Mouse (Mus musculus) C2C12 (cell line): ENCODE results near the gene Pik3cd. TPM values are rescaled to one million over a fixed set of nuclear protein-coding genes. Genes with fewer than 3 reads are reported as not detected.
"Not testable (repeated sequence)": the region's sequence is repeated elsewhere in the genome, so short reads cannot be mapped to it uniquely, and the experiment has no call there.

Source experiments
- H3K27me3 ChIP-seq: one replicate; pipeline ENCODE4 v1.6.1; 2011; ENCODE audit not compliant: control insufficient read depth, insufficient read depth, insufficient read length
- H3K36me3 ChIP-seq: one replicate; pipeline ENCODE4 v1.6.1; 2011; ENCODE audit not compliant: control insufficient read depth, insufficient read depth
- H3K4me3 ChIP-seq: one replicate; pipeline ENCODE4 v1.5.1; 2011; ENCODE audit warnings: mild to moderate bottlenecking, control low read depth; ENCODE audit not compliant: poor library complexity, insufficient read depth, severe bottlenecking
- H3K79me2 ChIP-seq: one replicate; pipeline ENCODE4 v1.6.1; 2011; ENCODE audit not compliant: control insufficient read depth, insufficient read depth
- H3K79me3 ChIP-seq: one replicate; pipeline ENCODE4 v1.6.1; 2011; ENCODE audit warnings: low read depth, control low read depth
- H3ac ChIP-seq: one replicate; pipeline ENCODE3; 2011; ENCODE audit warnings: low read depth; ENCODE audit not compliant: control insufficient read depth, insufficient read length
- CEBPB ChIP-seq: IDR thresholded peaks from one replicate; pipeline ENCODE4 v1.6.1; 2011; ENCODE audit warnings: low read depth, mild to moderate bottlenecking, control low read depth, moderate library complexity
- CTCF ChIP-seq: IDR thresholded peaks from one replicate; pipeline ENCODE4 v1.5.1; 2011; ENCODE audit not compliant: control insufficient read depth, insufficient read depth, insufficient read length
- FOSL1 ChIP-seq: IDR thresholded peaks from one replicate; pipeline ENCODE4 v1.8.0; 2011; ENCODE audit warnings: mild to moderate bottlenecking, low read length; ENCODE audit not compliant: poor library complexity, insufficient read depth, severe bottlenecking
- MAX ChIP-seq: IDR thresholded peaks from one replicate; pipeline ENCODE4 v1.6.1; 2011; ENCODE audit warnings: mild to moderate bottlenecking, control low read depth
- MYOD1 ChIP-seq: IDR thresholded peaks from one replicate; pipeline ENCODE4 v1.6.1; 2011; ENCODE audit warnings: low read depth; ENCODE audit not compliant: control insufficient read depth, insufficient read length
- MYOG ChIP-seq: IDR thresholded peaks from one replicate; pipeline ENCODE4 v1.6.1; 2011; ENCODE audit not compliant: control insufficient read depth, insufficient read length; ENCODE audit errors: extremely low read depth
- USF1 ChIP-seq: IDR thresholded peaks from one replicate; pipeline ENCODE4 v1.6.1; 2011; ENCODE audit warnings: low read depth, mild to moderate bottlenecking, control low read depth, moderate library complexity
- long read RNA-seq, 2 experiments: library from polyadenylated mRNA; unstranded; transcript quantifications; one replicate each; pipeline ENCODE4 v2.0.0; 2019 to 2020
- polyA plus RNA-seq: library from polyadenylated mRNA; unstranded; fragments of >200 nt; fragmentation: generic; extraction: Trizol; gene quantifications from one replicate; pipeline ENCODE4 v1.2.1, GENCODE M21; 2012; ENCODE audit warnings: missing spikeins

Gene Pik3cd
- 1.5 TPM for polyA plus RNA-seq
- long read RNA-seq, experiment 1, partial matches to known transcripts, result 0 of 1 reads
- long read RNA-seq, experiment 1, other reads (novel, unspliced or antisense), result 1 of 1 reads
- long read RNA-seq, experiment 2, partial matches to known transcripts, result 2 of 8 reads
- long read RNA-seq, experiment 2, other reads (novel, unspliced or antisense), result 6 of 8 reads

- Histone ChIP-seq H3K27me3 (no peaks in the 10 kb centered on the region), H3K4me3 (no peak within 1 kb of the TSS), H3K79me2 (no peaks in the 10 kb centered on the region), H3K36me3 (no peaks in the 10 kb centered on the region), H3K79me3 (no peaks in the 10 kb centered on the region), H3ac (no peak within 1 kb of the TSS)
- TF ChIP-seq FOSL1, result no peak
- no peak for TF ChIP-seq MAX
- TF ChIP-seq MYOG, result no peak
- TF ChIP-seq CEBPB, result no peak
- no peak for TF ChIP-seq CTCF
- no peak for TF ChIP-seq MYOD1
- no peak for TF ChIP-seq USF1
Observed at GRCm38 (mm10) chr4:149702210-149702979, at the start of gene Pik3cd. Gene Pik3cd, minus strand, starts transcription at chr4:149702571.

GRCm38 (mm10) chr4:149750671-149751070 lies 48.3 kb upstream of the Pik3cd start:
- Histone ChIP-seq H3ac (no peak overlapping the region), H3K4me3 (no peak overlapping the region), H3K79me2 (no peaks in the 10 kb centered on the region), H3K27me3 (no peaks in the 10 kb centered on the region), H3K36me3 (peaks cover 16% of the 10 kb centered on the region), H3K79me3 (no peaks in the 10 kb centered on the region)
- TF ChIP-seq CTCF (no peak), FOSL1 (no peak), MYOD1 (no peak)

- not testable (repeated sequence) for H3K4me3 ChIP-seq, H3K27me3 ChIP-seq, H3K79me3 ChIP-seq, H3K79me2 ChIP-seq, H3ac ChIP-seq
- H3K36me3 ChIP-seq, result peaks cover 20% of the 10 kb centered on the region
Observed at GRCm38 (mm10) chr4:149749663-149750015, 47.3 kb upstream of the Pik3cd start.

- H3K36me3 ChIP-seq, result peaks cover 23% of the 10 kb centered on the region
Observed at GRCm38 (mm10) chr4:149749003-149749662, 46.8 kb upstream of the Pik3cd start.

GRCm38 (mm10) chr4:149744119-149744518 lies 41.7 kb upstream of the Pik3cd start:
- no peaks in the 10 kb centered on the region for H3K79me3 ChIP-seq
- no peak for TF ChIP-seq USF1
- TF ChIP-seq MAX, result no peak
- no peak for TF ChIP-seq CTCF
- no peak for TF ChIP-seq FOSL1
- no peak for TF ChIP-seq MYOD1
- no peak for TF ChIP-seq MYOG
- TF ChIP-seq CEBPB, result no peak
- H3ac ChIP-seq, result no peak overlapping the region
- H3K79me2 ChIP-seq, result no peaks in the 10 kb centered on the region
- peaks cover 17% of the 10 kb centered on the region for H3K36me3 ChIP-seq
- no peak overlapping the region for H3K4me3 ChIP-seq
- H3K27me3 ChIP-seq, result no peaks in the 10 kb centered on the region

More at GRCm38 (mm10) chr4:149749003-149749662, 46.8 kb upstream of the Pik3cd start:
- Histone ChIP-seq H3ac (no peak overlapping the region), H3K27me3 (no peaks in the 10 kb centered on the region), H3K79me2 (no peaks in the 10 kb centered on the region), H3K79me3 (no peaks in the 10 kb centered on the region), H3K4me3 (no peak overlapping the region)
- TF ChIP-seq MYOD1, result no peak
- TF ChIP-seq CTCF, result no peak
- no peak for TF ChIP-seq MYOG
- TF ChIP-seq CEBPB, result no peak
- no peak for TF ChIP-seq MAX
- no peak for TF ChIP-seq FOSL1
- no peak for TF ChIP-seq USF1

- Histone ChIP-seq H3K4me3 (no peak overlapping the region), H3K79me3 (peaks cover 3% of the 10 kb centered on the region), H3K27me3 (no peaks in the 10 kb centered on the region), H3K36me3 (peaks cover 17% of the 10 kb centered on the region), H3K79me2 (peaks cover 7% of the 10 kb centered on the region), H3ac (no peak overlapping the region)
- no peak for TF ChIP-seq MAX
Observed at GRCm38 (mm10) chr4:149742011-149742530, 39.7 kb upstream of the Pik3cd start.
